Mouse (Mus musculus) forebrain, embryonic 13.5 days (tissue): ENCODE measurements around the gene Smc4. TPM values are rescaled to one million over a fixed set of nuclear protein-coding genes. Genes with fewer than 3 reads are reported as not detected.
A peak's percentile ranks its signal among the peaks of the same experiment; 100 is the strongest.

Source experiments
- ATAC-seq: fragments of 200-750 bp; cut with Nextera tagmentation; 2 replicates; pipeline ENCODE4 v1.8.0; 2017
- H3K27ac ChIP-seq: fragments of 300-500 bp; sonication (generic); 2 replicates; pipeline ENCODE4 v1.5.1; 2015; ENCODE audit warnings: inconsistent platforms, mild to moderate bottlenecking, moderate library complexity
- H3K27me3 ChIP-seq: fragments of 300-500 bp; sonication (generic); 2 replicates; pipeline ENCODE4 v1.6.1; 2015; ENCODE audit warnings: mild to moderate bottlenecking, inconsistent platforms
- H3K36me3 ChIP-seq: fragments of 300-500 bp; sonication (generic); 2 replicates; pipeline ENCODE4 v1.6.1; 2015; ENCODE audit warnings: mild to moderate bottlenecking, inconsistent platforms; ENCODE audit not compliant: poor library complexity, severe bottlenecking
- H3K4me1 ChIP-seq: fragments of 300-500 bp; sonication (generic); 2 replicates; pipeline ENCODE4 v1.6.1; 2015; ENCODE audit warnings: inconsistent platforms
- H3K4me2 ChIP-seq: fragments of 300-500 bp; sonication (generic); 2 replicates; pipeline ENCODE4 v1.6.1; 2015; ENCODE audit warnings: inconsistent platforms, mild to moderate bottlenecking, moderate library complexity
- H3K4me3 ChIP-seq: fragments of 300-500 bp; sonication (generic); 2 replicates; pipeline ENCODE4 v1.5.1; 2015; ENCODE audit warnings: mild to moderate bottlenecking, inconsistent platforms
- H3K9ac ChIP-seq: fragments of 300-500 bp; sonication (generic); 2 replicates; pipeline ENCODE4 v1.6.1; 2015; ENCODE audit warnings: mild to moderate bottlenecking, inconsistent platforms
- H3K9me3 ChIP-seq: fragments of 300-500 bp; sonication (generic); replicated peaks from 2 replicates; pipeline ENCODE4 v1.6.1; 2016; ENCODE audit warnings: inconsistent platforms
- WGBS: fragments of 180-500 bp; shearing (Covaris S2); methylation state at CpG from one replicate; pipeline ENCODE4 v1.1.7; 2015; 5-methylcytosine and 5-hydroxymethylcytosine counted together
- polyA plus RNA-seq: library from polyadenylated mRNA; unstranded; fragments of >200 nt; fragmentation: Nextera tagmentation; extraction: Ambion mirVana; gene quantifications from 2 replicates; pipeline ENCODE4 v1.2.1, GENCODE M21; 2015

Gene Smc4
- polyA plus RNA-seq, result 177 and 180 TPM in 2 replicates

DNA sequence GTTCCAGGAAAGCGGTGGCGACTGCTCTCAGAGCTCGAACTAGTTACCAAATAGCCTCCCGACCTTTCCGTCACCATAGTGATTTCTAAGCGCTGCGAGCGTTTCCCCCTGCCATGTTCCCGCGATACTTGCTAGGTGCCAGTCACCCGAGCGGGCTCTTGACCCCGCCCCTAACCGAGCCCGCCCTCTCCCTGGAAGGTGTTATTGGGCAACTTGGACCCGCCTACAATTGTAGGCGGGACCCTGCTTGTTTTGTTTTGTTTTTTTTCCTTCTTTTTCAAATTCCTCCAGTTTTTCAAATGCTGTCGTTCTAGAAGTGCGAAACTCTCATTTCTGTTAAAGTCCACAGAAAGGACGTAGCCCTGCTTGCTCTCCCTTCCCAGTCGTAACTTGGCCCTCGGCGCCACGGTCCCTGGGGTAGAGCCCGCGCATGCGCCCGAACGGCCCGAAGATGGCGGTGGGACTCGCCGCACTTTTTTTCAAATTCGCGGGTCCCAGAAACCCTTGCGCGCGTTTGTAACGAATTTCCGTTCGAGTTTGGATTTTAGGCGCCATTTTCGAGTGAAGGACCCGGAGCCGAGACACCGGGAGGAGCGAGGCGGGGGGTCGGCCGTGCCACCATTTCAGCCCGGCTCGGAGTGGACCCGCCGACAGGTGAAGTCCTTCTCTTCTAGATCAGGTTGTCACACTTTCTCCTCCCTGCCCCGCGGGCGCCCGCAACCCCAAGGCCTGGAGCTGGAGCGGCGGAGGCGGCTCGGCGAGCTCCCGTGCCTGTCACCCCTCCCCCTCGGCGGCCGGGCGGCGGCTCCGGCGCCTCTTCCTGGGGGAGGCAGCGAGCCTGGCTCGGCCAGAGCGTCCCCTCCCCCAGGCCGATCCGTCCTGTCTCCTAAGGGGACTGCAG is at the start of gene Smc4, which contains the start of gene Ift80:
Gene Smc4 (plus strand): TSS at position 302 of the 901 bp plus-strand sequence.
Gene Ift80 (minus strand): TSS at position 134 of the 901 bp plus-strand sequence.
- Histone ChIP-seq H3K4me1 (peaks cover 34% of the 10 kb centered on the region), H3K4me2 (peak within 1 kb of the TSS; percentile 84), H3K9ac (peak within 1 kb of the TSS; percentile 94), H3K36me3 (no peaks in the 10 kb centered on the region), H3K27ac (peak within 1 kb of the TSS; percentile 93), H3K27me3 (no peaks in the 10 kb centered on the region), H3K9me3 (no peaks in the 10 kb centered on the region), H3K4me3 (peak within 1 kb of the TSS; percentile 99)
- peak; percentile 97 for ATAC-seq
- WGBS, result under 1% methylated on average over 73 of the region's 76 CpGs

GRCm38 (mm10) chr3:68956454-68956853 is 48.1 kb upstream of the Smc4 start:
- H3K27me3 ChIP-seq, result no peaks in the 10 kb centered on the region
- H3K4me1 ChIP-seq, result 0 out of 2 replicates have a peak, but pooled peaks cover 4% of the 10 kb centered on the region
- ATAC-seq, result no peak
- no peak overlapping the region for H3K27ac ChIP-seq
- peaks cover 19% of the 10 kb centered on the region; the same call in 1 of the 2 replicates for H3K36me3 ChIP-seq
- H3K9me3 ChIP-seq, result no peaks in the 10 kb centered on the region
- H3K9ac ChIP-seq, result no peak overlapping the region
- no peak overlapping the region for H3K4me3 ChIP-seq
- H3K4me2 ChIP-seq, result no peak overlapping the region
- WGBS, result 47% methylated on average over 4 of the region's 4 CpGs

- Histone ChIP-seq H3K36me3 (peaks cover 23% of the 10 kb centered on the region; the same call in 1 of the 2 replicates), H3K4me1 (0 out of 2 replicates have a peak, but pooled peaks cover 4% of the 10 kb centered on the region), H3K27ac (no peak overlapping the region), H3K9ac (no peak overlapping the region), H3K27me3 (no peaks in the 10 kb centered on the region), H3K4me2 (no peak overlapping the region), H3K9me3 (no peaks in the 10 kb centered on the region), H3K4me3 (no peak overlapping the region)
- no peak for ATAC-seq
- 77% methylated on average over 3 of the region's 3 CpGs for WGBS
Measured at GRCm38 (mm10) chr3:68957413-68957812, 47.1 kb upstream of the Smc4 start.

- H3K4me1 ChIP-seq, result no peaks in the 10 kb centered on the region
- H3K9ac ChIP-seq, result no peak overlapping the region
- no peaks in the 10 kb centered on the region for H3K9me3 ChIP-seq
- no peak overlapping the region for H3K4me3 ChIP-seq
- peaks cover 59% of the 10 kb centered on the region for H3K36me3 ChIP-seq
- no peak for ATAC-seq
- H3K27me3 ChIP-seq, result no peaks in the 10 kb centered on the region
- no peak overlapping the region for H3K27ac ChIP-seq
- no peak overlapping the region for H3K4me2 ChIP-seq
Measured at GRCm38 (mm10) chr3:68964682-68965081, 39.9 kb upstream of the Smc4 start.

DNA sequence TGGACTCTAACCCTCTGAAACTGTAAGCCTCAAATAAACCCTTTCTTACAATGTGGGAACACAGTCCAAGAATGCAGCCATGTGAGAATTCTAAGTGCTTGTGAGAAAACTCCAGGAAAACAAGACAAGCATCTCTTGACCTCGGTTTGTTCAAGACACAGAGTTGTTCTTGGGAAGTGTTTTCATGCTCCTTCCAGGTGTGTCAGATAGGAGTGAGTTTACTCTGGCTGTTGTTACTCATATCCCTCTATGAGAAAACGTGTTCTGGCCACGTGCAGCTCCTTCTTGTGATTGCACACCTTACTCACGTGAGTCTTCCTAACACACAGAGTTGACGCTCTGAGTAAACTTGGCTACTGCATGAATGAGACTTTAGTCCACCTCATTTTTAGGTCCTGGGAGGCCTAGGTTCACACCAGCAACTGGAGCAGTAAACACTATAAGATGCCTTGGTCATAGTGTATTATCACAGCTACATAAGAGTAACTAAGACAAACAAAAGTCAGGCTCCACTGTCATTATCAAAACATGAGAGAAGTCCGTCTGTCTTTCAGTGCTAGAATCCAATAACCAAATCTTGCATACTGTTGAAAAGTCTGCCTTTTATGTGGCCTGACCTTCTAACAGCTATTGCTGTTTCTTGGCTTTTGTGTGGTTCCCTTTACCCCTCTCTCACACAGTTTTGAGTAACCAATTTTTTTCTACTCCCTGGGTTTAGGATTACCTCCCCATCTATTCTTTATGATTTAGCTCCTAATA is 37.8 kb upstream of the Smc4 start:
- H3K27ac ChIP-seq, result no peak overlapping the region
- H3K4me1 ChIP-seq, result no peaks in the 10 kb centered on the region
- no peaks in the 10 kb centered on the region for H3K27me3 ChIP-seq
- H3K36me3 ChIP-seq, result peaks cover 46% of the 10 kb centered on the region
- no peak overlapping the region for H3K4me2 ChIP-seq
- no peak overlapping the region for H3K4me3 ChIP-seq
- H3K9me3 ChIP-seq, result no peaks in the 10 kb centered on the region
- no peak for ATAC-seq
- 96% methylated on average over 6 of the region's 6 CpGs for WGBS
- H3K9ac ChIP-seq, result no peak overlapping the region

GRCm38 (mm10) chr3:68967404-68967803 is 37.1 kb upstream of the Smc4 start:
- Histone ChIP-seq H3K9ac (no peak overlapping the region), H3K4me3 (no peak overlapping the region), H3K4me1 (no peaks in the 10 kb centered on the region), H3K4me2 (no peak overlapping the region), H3K36me3 (peaks cover 41% of the 10 kb centered on the region), H3K27me3 (no peaks in the 10 kb centered on the region), H3K9me3 (no peaks in the 10 kb centered on the region), H3K27ac (no peak overlapping the region)
- WGBS, result 81% methylated on average over 6 of the region's 6 CpGs
- no peak for ATAC-seq

- Histone ChIP-seq H3K27me3 (no peaks in the 10 kb centered on the region), H3K4me3 (no peak overlapping the region), H3K4me2 (no peak overlapping the region), H3K27ac (no peak overlapping the region), H3K9ac (no peak overlapping the region), H3K9me3 (no peaks in the 10 kb centered on the region), H3K4me1 (no peaks in the 10 kb centered on the region), H3K36me3 (peaks cover 35% of the 10 kb centered on the region)
- WGBS, result 94% methylated on average over 3 of the region's 3 CpGs
- no peak for ATAC-seq
Measured at GRCm38 (mm10) chr3:68969091-68969590, 35.4 kb upstream of the Smc4 start.

DNA sequence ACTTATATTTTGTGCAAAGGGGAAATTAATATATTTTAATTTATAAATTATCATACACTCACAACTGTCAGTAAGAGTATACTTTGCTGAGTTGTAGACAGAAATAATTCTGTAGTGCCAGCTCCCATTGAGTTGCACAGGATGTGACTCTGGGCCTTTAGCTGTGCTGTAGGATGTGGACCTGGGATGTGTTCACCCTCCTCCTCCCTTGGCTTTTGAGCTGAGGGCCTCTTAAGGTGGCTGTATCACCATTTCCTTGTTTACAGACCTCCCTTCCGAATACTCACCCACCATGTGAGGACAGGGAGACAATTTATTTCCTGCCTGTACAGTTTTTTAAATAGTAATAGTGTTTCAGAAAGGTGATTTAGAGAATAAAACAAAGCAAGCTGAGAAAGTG is 31.0 kb upstream of the Smc4 start:
- Histone ChIP-seq H3K27me3 (no peaks in the 10 kb centered on the region), H3K4me2 (no peak overlapping the region), H3K9me3 (no peaks in the 10 kb centered on the region), H3K4me1 (no peaks in the 10 kb centered on the region), H3K27ac (no peak overlapping the region), H3K9ac (no peak overlapping the region), H3K4me3 (no peak overlapping the region), H3K36me3 (peaks cover 12% of the 10 kb centered on the region)
- no peak for ATAC-seq
- 87% methylated on average over 1 of the region's 1 CpGs for WGBS

DNA sequence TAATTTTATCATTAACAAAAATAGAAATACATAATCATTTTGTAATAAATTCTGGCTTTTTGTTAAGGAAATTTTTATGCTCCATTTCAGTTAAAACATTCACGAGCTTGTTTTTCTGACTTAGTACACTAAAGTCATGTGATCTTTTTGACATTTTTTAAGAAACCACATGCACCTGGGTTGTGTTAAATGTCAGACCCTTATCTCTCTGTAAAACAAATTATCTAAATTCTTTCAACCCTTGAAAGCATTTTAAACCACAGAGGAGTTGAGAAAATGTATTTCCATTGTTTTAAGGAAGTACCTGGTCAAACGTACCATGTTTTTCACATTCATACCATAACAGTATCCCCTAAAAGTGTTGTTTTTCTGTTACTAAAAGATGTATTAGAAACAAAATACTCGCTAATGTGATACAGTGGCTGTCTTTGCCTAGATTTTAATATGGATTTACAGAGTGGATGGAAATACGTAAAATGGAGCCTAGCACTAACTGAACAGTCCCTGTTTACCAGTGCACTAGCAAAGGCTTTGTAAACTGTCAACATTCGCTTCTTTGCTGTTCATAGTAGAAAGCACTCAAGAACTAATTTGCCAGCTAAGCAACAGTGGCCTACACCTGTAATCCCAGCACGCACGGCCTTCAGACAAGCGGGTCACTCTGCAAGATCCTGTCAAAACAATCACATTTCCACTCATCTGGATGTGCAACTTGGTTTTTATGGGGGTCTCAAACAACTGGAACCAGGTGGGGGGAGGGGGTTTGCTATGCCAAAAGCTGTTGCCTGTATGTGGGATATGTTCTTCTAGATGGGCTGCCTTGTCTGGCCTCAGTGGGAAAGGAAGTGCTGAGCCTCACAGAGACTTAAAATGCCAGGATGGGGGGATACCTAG is 29.7 kb upstream of the Smc4 start:
- Histone ChIP-seq H3K27me3 (no peaks in the 10 kb centered on the region), H3K9me3 (no peaks in the 10 kb centered on the region), H3K4me1 (no peaks in the 10 kb centered on the region), H3K9ac (no peak overlapping the region), H3K4me2 (no peak overlapping the region), H3K27ac (no peak overlapping the region), H3K36me3 (peaks cover 12% of the 10 kb centered on the region), H3K4me3 (no peak overlapping the region)
- WGBS, result 93% methylated on average over 8 of the region's 8 CpGs
- ATAC-seq, result no peak

- Histone ChIP-seq H3K36me3 (peaks cover 12% of the 10 kb centered on the region), H3K9me3 (no peaks in the 10 kb centered on the region), H3K4me3 (no peak overlapping the region), H3K4me1 (no peaks in the 10 kb centered on the region), H3K27me3 (no peaks in the 10 kb centered on the region), H3K27ac (no peak overlapping the region), H3K4me2 (no peak overlapping the region), H3K9ac (no peak overlapping the region)
- ATAC-seq, result no peak
- 54% methylated on average over 9 of the region's 9 CpGs for WGBS
Measured at GRCm38 (mm10) chr3:68975533-68976490, 28.7 kb upstream of the Smc4 start.
